Mouse (Mus musculus) kidney, postnatal 14 days (tissue): ENCODE measurements around the gene Xrcc4.

Experiments
- DNase-seq: peaks from one replicate; pipeline ENCODE4 v3.0.0; 2022; ENCODE audit warnings: mixed read lengths

The Xrcc4 gene

GRCm38 (mm10) chr13:90088962-90089824 lies at the start of gene Xrcc4, which contains the start of gene Tmem167:
Xrcc4 (minus strand) TSS chr13:90089608.
Tmem167 (plus strand) TSS chr13:90089123.
- peak; percentile 98 for DNase-seq

DNA sequence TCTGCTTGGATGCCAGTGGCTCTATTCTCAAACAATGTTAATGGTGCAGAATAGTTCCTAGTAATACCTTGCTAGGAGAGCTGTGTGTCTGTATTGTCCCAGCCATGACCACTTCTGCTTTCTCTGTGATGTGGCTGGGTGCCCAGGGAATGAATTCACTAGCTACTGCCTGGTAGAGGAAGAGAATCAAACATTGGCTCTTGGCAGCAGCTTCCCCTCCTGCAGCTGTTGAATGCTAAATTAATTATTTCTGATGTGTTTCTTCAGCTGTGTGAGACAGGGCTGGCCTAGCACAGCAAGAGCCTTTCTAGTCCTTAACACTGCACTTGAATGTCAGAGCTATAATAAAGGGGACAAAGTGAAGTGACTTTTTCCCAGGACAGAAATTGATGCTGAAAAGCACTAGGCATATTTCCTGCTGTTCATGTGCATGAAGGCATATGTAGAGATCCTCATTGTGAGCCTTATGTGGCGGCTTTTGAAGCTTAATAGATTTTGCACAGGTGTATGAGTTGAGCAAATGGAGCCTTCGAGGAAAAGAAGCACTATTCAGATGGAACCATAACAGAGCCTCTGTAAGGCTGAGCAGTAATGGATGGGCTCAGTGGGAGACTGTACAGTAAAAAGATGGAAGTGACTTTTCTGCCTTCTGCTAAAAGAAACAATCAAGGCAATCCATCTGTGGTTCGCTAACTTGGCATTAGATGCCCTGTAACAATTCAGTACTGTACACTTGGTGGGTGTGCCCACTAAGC lies 46.9 kb upstream of the Xrcc4 start:
- DNase-seq: peak; percentile 19

DNA sequence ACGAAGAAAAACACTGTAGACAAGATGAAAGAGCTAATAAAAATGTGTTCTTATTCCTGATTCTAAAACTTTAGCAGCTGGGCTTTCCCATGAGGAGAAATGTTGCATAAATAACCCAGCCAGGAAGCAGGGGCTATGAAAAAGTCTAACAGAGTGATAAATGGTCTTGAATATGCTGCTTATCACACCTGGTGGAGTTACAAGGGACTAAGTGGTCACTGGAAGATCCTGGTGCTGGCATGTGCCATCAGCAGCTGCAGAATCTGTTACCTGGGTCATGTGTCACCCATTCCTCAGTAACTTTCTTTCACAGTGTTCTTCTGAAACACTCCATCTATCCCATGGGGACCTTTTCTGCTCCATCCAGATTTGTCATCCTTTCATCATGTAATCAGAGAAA lies 22.3 kb upstream of the Xrcc4 start:
- DNase-seq: no peak

GRCm38 (mm10) chr13:90108746-90109145 lies 19.3 kb upstream of the Xrcc4 start:
- DNase-seq: peak; percentile 8

GRCm38 (mm10) chr13:90106139-90106538 lies 16.7 kb upstream of the Xrcc4 start:
- DNase-seq: no peak

DNA sequence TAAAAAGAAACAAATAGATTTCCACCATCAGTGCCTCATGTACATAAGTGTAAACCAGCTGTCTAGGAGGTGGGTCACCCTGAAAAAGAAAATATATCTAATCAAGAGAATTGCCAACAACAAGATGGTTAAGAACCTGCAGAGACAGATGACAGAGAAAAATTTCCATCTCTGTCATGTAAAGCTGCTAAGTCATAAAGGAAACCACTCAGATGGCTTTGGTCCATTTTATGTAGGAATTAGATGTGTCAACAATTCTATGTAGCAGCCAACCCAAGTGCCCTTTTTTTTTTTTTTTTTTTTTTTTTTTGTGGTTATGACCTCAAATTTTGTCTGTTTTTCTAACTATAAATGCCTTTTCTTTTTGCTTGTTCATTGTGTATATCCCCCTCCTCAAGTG lies 12.1 kb upstream of the Xrcc4 start:
- DNase-seq: no peak

GRCm38 (mm10) chr13:90089825-90090183 lies 396 bp upstream of the Xrcc4 start:
- DNase-seq: no peak

- DNase-seq: no peak
Observed at GRCm38 (mm10) chr13:90061877-90062276, 27.5 kb downstream of the Xrcc4 start.

- DNase-seq: no peak
Observed at GRCm38 (mm10) chr13:90052408-90052807, 37.0 kb downstream of the Xrcc4 start.

- DNase-seq: no peak
Observed at GRCm38 (mm10) chr13:90051735-90052134, 37.7 kb downstream of the Xrcc4 start.

GRCm38 (mm10) chr13:90039613-90040012 lies 49.8 kb downstream of the Xrcc4 start:
- no peak for DNase-seq

- DNase-seq: no peak
Observed at GRCm38 (mm10) chr13:90032977-90033376, 56.4 kb downstream of the Xrcc4 start.

DNA sequence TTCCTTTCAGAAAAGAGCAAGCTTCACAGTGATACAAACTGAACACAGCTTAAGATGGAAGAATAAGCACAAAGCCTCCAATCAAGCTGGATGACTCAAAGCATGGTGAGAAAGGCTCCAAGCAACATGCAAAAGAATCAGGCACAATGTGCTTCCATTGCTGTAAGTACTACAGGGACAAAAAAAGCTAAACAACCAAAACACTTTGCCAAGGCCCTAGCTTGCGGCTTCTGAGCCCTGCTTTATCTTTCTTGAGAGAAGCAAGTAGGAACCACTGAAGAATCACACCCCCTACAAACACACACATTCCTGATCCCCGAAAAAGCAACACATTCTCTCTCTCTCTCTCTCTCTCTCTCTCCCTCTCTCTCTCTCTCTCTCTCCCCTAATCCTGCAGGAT lies 56.9 kb downstream of the Xrcc4 start:
- DNase-seq: no peak

DNA sequence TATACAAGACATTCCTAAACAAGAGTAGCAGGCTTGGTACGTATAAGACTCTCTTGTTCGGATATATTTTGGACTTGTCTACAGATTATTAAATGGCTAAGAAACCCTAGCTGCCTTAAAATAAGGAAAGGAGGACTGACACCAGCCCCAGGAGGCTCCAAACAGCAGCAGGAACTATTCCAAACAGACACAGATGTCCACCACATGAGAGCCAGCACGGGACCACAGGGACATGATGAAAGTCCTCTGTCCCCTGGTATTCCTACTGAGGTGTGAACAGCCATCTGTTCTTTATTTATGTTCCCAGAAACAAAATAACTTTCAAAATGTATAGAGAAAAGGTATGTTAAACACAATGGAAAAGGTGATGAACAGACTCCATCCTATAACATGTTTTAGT lies 58.5 kb downstream of the Xrcc4 start:
- no peak for DNase-seq

DNA sequence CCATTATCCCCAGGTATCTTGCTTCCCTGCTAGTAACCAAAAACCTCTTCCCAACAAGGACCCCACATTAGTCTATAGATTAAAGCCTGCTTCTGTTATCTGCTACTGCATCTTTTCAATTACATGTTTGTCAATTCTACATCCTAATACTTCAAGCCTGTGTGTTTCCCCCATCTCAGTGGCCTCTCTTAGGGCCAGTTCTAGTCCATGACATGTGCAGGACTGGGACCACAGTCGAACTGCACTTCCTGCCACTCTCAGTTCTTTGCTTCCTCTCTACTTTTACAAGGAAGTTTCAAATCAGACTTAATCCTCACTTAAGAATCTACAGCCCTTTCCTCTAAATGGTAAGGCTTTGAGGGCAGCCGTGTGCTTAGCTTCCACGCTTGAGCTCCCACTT lies 76.8 kb downstream of the Xrcc4 start:
- no peak for DNase-seq

DNA sequence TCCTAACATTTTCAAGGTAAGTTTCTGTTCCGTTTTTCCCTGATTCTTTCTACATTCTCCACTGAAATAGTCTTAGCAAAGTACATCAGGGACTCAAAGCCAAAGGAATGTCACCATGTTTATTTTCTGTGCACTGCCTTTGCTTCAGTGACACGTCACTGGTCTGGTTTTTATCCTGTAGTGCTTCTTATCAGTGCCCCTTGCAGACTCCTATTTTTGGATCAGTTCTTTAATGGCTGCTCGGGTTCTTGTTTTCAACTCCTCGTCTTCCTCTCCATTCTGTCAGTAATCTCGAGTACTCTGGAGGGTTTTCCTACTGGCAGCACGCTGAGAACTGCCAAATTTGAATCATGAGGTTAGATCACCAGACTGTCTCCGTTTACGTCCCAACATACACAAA lies 77.2 kb downstream of the Xrcc4 start:
- no peak for DNase-seq

DNA sequence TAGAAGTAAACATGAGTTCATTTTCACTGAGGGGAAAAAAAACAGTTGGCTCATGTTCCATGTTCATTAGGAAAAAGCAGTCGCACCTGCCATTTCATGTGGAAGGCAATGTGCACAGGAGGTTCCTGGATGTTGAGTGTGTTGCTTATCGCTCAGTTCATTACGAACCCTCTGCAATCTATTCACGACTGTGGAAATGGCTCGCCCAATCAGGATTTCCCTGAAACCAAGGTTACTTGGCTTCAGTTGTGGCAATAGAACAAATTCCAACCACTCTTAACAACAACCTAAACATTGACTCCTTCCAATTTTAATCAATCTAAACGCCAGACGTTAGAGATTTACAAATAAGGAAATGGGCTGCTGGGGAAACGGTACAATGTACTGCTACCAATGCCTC lies 78.3 kb downstream of the Xrcc4 start:
- DNase-seq: no peak

DNA sequence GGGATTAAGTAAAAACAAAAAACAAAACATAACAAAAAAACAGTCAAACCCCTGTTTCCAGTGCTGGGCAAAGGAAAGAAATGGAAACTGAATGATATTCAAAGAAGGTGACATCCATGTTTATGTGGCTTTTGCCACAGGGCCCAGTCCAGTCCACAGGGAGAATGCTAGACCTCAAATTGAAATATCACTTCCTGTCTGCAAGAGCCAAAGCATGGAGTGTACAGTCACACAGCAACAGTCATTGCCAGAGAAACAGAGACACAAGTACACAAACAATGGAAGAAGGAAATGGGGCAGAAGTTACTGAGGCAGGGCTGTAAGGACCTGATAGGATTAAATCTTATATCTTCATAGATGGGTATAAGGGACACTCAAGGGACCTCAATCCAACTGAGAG lies 79.6 kb downstream of the Xrcc4 start:
- DNase-seq: no peak

GRCm38 (mm10) chr13:90005561-90005960 lies 83.8 kb downstream of the Xrcc4 start:
- DNase-seq: no peak

DNA sequence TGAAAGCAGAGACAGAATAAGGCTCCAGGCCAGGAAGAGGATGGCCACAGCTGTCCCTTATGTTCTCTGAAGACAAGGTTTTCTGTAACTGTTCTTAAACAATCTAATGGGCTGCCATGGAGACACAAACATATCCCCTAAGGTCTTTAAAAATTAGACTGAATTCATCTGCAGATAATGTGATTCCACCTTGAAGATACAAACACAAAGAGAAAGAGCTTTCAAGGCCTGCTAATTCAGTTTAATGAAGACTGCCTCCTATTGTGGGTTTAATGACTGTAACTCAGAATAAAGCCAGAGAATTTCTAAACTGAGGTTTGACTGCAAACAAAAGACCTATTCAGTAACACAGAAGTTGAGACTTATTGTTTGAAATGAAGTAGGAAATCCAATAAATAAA lies 91.9 kb downstream of the Xrcc4 start:
- no peak for DNase-seq

DNA sequence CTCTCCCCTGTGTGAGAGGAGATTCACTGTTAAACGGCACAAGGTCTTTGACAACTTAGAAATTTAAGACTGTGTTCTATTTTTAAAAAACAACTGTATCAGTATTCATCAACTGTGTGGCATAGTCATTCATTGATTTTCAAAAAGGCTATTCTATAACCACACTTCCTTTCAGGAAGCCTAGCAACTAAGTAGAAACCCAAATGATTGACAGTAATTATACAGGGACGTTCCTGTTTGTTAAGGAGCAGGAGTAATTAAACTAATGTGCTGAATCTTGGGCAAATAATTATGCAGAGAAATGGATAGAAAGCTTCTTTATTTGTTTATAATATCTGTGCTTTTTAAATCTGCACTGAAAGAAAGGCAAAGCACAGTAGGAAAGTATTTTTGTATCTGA lies 103.3 kb downstream of the Xrcc4 start:
- DNase-seq: no peak

- DNase-seq: no peak
Observed at GRCm38 (mm10) chr13:89970940-89971339, 118.5 kb downstream of the Xrcc4 start.

DNA sequence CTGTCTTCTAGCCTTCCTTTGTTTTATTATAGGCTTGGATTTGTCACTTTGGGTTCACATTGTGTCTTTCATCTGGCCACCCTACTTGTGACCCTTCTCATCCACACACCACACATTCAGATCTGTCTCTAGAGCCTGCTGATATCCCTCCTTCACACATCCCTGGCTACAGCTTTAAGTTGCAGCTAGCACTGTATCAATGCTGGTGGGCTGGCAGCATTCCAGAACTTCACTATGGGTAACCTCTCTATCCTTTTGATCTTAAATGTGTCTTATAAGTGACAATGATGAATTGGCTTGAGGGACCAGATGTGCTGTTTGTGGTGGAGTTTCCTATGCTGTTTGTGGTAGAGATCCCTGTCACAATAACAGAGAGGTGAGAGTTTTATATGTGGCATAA lies 120.7 kb downstream of the Xrcc4 start:
- no peak for DNase-seq

- DNase-seq: no peak
Observed at GRCm38 (mm10) chr13:89944354-89944753, 145.1 kb downstream of the Xrcc4 start.
